ENCODE assay signal across 19 mouse cellular contexts in the genomic region with DNA sequence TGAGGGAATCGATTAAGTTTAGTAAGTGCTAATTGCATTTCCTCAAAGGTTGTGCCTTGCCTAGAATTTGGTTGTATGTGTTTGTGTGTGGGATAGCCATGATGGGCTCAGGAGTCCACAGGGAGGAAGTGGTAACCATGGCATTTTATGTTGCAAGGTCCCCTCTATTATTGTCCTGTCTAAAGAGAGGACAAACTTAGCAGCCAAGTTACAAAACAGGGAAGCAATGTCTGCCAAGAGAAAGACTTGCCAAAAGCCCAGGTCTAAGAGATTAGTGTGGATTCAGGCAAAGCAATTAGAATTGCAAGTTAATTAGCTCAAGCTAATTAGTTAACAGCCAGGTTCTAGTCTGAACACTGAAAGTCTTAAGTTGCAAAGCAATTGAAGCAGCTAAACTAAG. TPM values are rescaled to one million over a fixed set of nuclear protein-coding genes. Genes with fewer than 3 reads are reported as not detected.
"Had no signal": no experiment of that assay in that cellular context is flagged by ENCODE, and none has a peak within 500 bp of the region (broad histone marks: within the 10 kb centered on the region; RNA-seq: fewer than 3 reads in every experiment).

No protein-coding gene starts in this region.

- H3K4me3 ChIP-seq: layer of hippocampus, adult 2 months; left cerebral cortex, adult 2 months; limb, embryonic 10.5 days; liver, embryonic 15.5 days; midbrain, embryonic 15.5 days; neural tube, embryonic 13.5 days; stomach, embryonic 15.5 days had no signal

- H3K36me3 ChIP-seq: limb, embryonic 10.5 days; liver, embryonic 15.5 days; midbrain, embryonic 15.5 days; neural tube, embryonic 13.5 days; stomach, embryonic 15.5 days had no signal

- H3K9me3 ChIP-seq: limb, embryonic 10.5 days; liver, embryonic 15.5 days; midbrain, embryonic 15.5 days; neural tube, embryonic 13.5 days; stomach, embryonic 15.5 days had no signal

- H3K4me1 ChIP-seq: limb, embryonic 10.5 days; liver, embryonic 15.5 days; midbrain, embryonic 15.5 days; neural tube, embryonic 13.5 days; stomach, embryonic 15.5 days had no signal

- H3K4me2 ChIP-seq: liver, embryonic 11.5 days; liver, embryonic 15.5 days; midbrain, embryonic 11.5 days; midbrain, embryonic 15.5 days; neural tube, embryonic 13.5 days; stomach, embryonic 15.5 days had no signal

- H3K27ac ChIP-seq: kidney, postnatal 0 days; layer of hippocampus, adult 2 months; left cerebral cortex, adult 2 months; limb, embryonic 10.5 days; liver, embryonic 15.5 days; midbrain, embryonic 15.5 days; neural tube, embryonic 13.5 days; stomach, embryonic 15.5 days had no signal

- H3K9ac ChIP-seq: liver, embryonic 15.5 days; midbrain, embryonic 15.5 days; neural tube, embryonic 13.5 days; stomach, embryonic 15.5 days had no signal

- H3K27me3 ChIP-seq: liver, embryonic 15.5 days; midbrain, embryonic 15.5 days; neural tube, embryonic 13.5 days; stomach, embryonic 15.5 days had no signal

- ATAC-seq: lung, postnatal 0 days; midbrain, embryonic 15.5 days had no signal

- DNase-seq: kidney, postnatal 4 days; lung, adult 2 months; lung, postnatal 4 days; retina, postnatal 1 day; right cerebral cortex, postnatal 14 days; thymus, adult 2 months; thymus, postnatal 36 days had no signal

RNA-seq across cellular contexts. Expression of a gene that starts 14.1 kb away (rescaled TPM):
- polyA plus RNA-seq: lung, adult 2 months; spleen, adult 2 months had no signal
